Mouse (Mus musculus): ENCODE data around the gene Kcnj10. TPM values are rescaled to one million over a fixed set of nuclear protein-coding genes. Genes with fewer than 3 reads are reported as not detected.

The Kcnj10 gene
- polyA plus RNA-seq, 1 experiment from 2014 or later, result 0.24 TPM

DNA sequence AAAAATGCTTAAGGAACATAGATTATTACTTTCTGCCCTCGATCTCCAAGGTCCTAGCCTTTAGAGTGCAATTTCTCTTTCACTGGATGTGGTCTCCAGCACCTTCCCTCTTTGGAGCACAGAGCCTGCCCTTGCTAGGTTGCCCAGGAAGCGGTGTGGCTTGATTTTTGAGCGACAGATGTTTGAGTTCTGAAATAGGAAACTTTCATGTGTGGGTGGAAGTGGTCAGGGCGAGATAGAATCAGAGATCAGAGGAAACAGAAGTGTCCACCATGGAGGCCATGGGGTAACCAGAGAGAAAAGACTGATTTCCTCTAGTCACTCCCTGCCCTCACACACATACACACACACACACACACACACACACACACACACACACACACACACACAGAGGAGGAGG is 34.8 kb upstream of the Kcnj10 start:
- Histone ChIP-seq H3K4me1 (ENCODE audit: insufficient read depth) (no peaks in the 10 kb centered on the region; the same call in 1 of the 2 replicates), H3K4me3 (ENCODE audit: low read depth, low read length) (no peak overlapping the region), H3K4me2 (no peak overlapping the region), H3K27ac (ENCODE audit: low read depth) (no peak overlapping the region), H3K27me3 (ENCODE audit: insufficient read depth, low read length) (no peaks in the 10 kb centered on the region), H3K9ac (no peak overlapping the region), H3K36me3 (ENCODE audit: insufficient read depth) (no peaks in the 10 kb centered on the region), H3K9me3 (ENCODE audit: low read depth, low read length) (no peaks in the 10 kb centered on the region)
- DNase-seq (no peak), ATAC-seq (ENCODE audit: insufficient read depth) (no peak)
- TF ChIP-seq CTCF (IDR thresholded peaks at IDR 0.05; ENCODE audit: low read depth), result no peak
- 59% methylated on average over 4 of the region's 4 CpGs for WGBS

DNA sequence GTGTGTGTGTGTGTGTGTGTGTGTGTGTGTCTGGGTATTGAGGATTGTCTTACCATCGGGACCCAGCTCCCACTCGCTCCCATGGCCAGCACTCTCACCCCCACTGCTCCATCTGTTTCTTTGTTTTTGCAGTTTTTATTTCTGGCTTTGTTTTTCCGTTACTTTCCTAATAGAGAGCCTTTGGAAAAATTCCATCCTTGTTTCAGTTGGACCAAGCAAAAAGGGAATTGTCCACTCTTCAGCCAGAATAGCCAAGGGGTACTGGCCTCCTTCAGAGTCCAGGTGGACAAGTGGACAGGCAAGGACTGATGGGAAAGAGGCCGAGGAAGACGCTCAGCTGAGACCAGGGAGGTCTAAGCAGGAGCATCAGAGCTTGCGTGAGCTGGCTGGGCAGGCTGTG is 34.1 kb upstream of the Kcnj10 start:
- DNase-seq (no peak), ATAC-seq (ENCODE audit: insufficient read depth) (no peak)
- H3K4me1 ChIP-seq (ENCODE audit: insufficient read depth), result no peaks in the 10 kb centered on the region; the same call in 1 of the 2 replicates
- peak overlapping the region; percentile 88; the same call in 1 of the 2 replicates for H3K27ac ChIP-seq (ENCODE audit: low read depth)
- peak overlapping the region; percentile 6; the same call in 1 of the 2 replicates for H3K9ac ChIP-seq
- no peak for TF ChIP-seq CTCF (IDR thresholded peaks at IDR 0.05; ENCODE audit: low read depth)
- H3K4me2 ChIP-seq, result no peak overlapping the region
- WGBS, result 58% methylated on average over 6 of the region's 6 CpGs
- no peaks in the 10 kb centered on the region for H3K9me3 ChIP-seq (ENCODE audit: low read depth, low read length)
- no peak overlapping the region for H3K4me3 ChIP-seq (ENCODE audit: low read depth, low read length)
- H3K27me3 ChIP-seq (ENCODE audit: insufficient read depth, low read length), result no peaks in the 10 kb centered on the region
- no peaks in the 10 kb centered on the region for H3K36me3 ChIP-seq (ENCODE audit: insufficient read depth)

DNA sequence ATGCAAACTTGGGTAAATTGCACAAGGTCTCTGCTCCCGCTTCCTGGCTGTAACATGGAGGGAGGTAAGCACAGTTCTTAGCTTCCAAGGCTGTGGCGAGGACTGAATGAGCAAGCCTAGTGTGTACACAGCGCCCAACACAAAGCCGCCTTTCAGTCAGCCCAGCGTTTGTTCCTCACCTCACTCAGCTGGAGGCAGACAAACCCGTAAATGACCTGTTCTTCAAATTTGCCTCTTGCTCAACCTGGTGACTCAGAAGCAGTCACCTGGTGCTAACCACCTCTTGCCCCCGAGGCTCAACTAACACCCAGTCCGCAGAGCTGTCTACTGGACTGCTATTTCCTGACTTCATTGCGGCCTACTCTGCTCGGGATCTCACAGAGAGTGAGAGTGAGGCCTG is 33.1 kb upstream of the Kcnj10 start:
- no peak for TF ChIP-seq CTCF (IDR thresholded peaks at IDR 0.05; ENCODE audit: low read depth)
- DNase-seq, result peak; percentile 75
- Histone ChIP-seq H3K27me3 (ENCODE audit: insufficient read depth, low read length) (no peaks in the 10 kb centered on the region), H3K27ac (ENCODE audit: low read depth) (peak overlapping the region; percentile 88), H3K9me3 (ENCODE audit: low read depth, low read length) (no peaks in the 10 kb centered on the region), H3K4me2 (no peak overlapping the region), H3K36me3 (ENCODE audit: insufficient read depth) (no peaks in the 10 kb centered on the region), H3K4me1 (ENCODE audit: insufficient read depth) (peaks cover 3% of the 10 kb centered on the region), H3K9ac (no peak overlapping the region), H3K4me3 (ENCODE audit: low read depth, low read length) (no peak overlapping the region)
- WGBS, result 57% methylated on average over 10 of the region's 10 CpGs
- peak; percentile 33 for ATAC-seq (ENCODE audit: insufficient read depth)

DNA sequence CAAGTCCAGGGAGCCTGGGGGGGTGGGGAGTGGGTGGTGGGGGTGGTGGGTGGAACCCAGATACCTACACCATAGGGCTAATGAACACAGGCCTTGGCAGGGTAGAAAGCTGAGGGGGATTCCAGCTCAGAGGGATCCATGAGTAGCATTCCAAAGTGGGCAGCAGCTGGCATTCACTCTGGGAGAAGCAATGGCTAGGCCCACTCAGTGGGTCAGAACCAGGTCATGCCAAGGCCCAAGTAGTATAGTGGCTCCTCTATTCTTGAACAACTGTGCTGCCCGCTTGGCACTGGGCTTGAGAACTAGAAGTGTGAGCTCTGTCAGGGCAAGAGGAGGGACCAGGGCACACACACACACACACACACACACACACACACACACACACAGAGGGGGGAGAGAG is 32.6 kb upstream of the Kcnj10 start:
- H3K9ac ChIP-seq, result no peak overlapping the region
- 82% methylated on average over 1 of the region's 1 CpGs for WGBS
- DNase-seq (no peak), ATAC-seq (ENCODE audit: insufficient read depth) (no peak)
- no peaks in the 10 kb centered on the region for H3K27me3 ChIP-seq (ENCODE audit: insufficient read depth, low read length)
- no peak overlapping the region for H3K4me3 ChIP-seq (ENCODE audit: low read depth, low read length)
- H3K9me3 ChIP-seq (ENCODE audit: low read depth, low read length), result no peaks in the 10 kb centered on the region
- peak overlapping the region; percentile 88 for H3K27ac ChIP-seq (ENCODE audit: low read depth)
- no peak for TF ChIP-seq CTCF (IDR thresholded peaks at IDR 0.05; ENCODE audit: low read depth)
- peaks cover 8% of the 10 kb centered on the region for H3K4me1 ChIP-seq (ENCODE audit: insufficient read depth)
- H3K36me3 ChIP-seq (ENCODE audit: insufficient read depth), result no peaks in the 10 kb centered on the region
- no peak overlapping the region for H3K4me2 ChIP-seq

DNA sequence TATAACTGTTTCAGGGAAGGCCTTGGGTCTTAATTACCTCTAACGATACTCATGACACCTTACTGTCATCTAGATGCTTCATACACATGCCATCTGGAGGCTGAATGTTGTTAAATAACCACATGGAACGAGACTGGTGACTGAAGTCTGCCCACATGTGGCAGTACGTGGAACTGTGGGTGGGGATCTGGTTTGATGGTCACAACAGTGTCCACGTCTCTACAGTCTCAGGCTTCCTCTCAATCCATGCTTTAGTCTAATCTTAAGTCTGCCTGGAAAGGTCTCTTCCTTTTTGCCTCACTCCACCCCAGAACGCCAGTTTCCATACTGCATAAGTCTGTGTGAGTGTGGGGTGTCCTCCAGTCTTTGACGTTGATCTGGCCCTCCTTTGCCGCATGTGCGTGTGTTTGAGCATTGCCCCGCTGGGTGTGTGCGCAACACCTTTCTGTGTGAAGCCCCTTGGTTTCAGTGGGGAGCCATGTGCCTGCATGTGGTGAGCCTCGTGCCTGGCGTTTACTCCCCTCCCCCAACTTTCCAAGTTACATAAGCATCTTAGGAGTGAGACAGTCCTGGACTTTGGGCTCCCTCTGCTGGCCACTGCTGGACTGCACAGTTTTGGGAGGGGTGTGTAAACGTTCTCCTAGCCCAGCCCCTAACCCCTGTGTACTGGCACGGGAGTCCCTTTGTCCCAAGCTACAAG is 31.2 kb upstream of the Kcnj10 start:
- Histone ChIP-seq H3K4me3 (ENCODE audit: low read depth, low read length) (peak overlapping the region; percentile 10; the same call in 1 of the 2 replicates), H3K27me3 (ENCODE audit: insufficient read depth, low read length) (no peaks in the 10 kb centered on the region), H3K9ac (peak overlapping the region; percentile 46), H3K4me1 (ENCODE audit: insufficient read depth) (peaks cover 8% of the 10 kb centered on the region), H3K27ac (ENCODE audit: low read depth) (peak overlapping the region; percentile 65), H3K4me2 (peak overlapping the region; percentile 57), H3K36me3 (ENCODE audit: insufficient read depth) (no peaks in the 10 kb centered on the region), H3K9me3 (ENCODE audit: low read depth, low read length) (no peaks in the 10 kb centered on the region)
- peak; percentile 99 for DNase-seq
- peak; percentile 71 for ATAC-seq (ENCODE audit: insufficient read depth)
- TF ChIP-seq CTCF (IDR thresholded peaks at IDR 0.05; ENCODE audit: low read depth), result peak; percentile 96
- WGBS, result under 1% methylated on average over 14 of the region's 14 CpGs

DNA sequence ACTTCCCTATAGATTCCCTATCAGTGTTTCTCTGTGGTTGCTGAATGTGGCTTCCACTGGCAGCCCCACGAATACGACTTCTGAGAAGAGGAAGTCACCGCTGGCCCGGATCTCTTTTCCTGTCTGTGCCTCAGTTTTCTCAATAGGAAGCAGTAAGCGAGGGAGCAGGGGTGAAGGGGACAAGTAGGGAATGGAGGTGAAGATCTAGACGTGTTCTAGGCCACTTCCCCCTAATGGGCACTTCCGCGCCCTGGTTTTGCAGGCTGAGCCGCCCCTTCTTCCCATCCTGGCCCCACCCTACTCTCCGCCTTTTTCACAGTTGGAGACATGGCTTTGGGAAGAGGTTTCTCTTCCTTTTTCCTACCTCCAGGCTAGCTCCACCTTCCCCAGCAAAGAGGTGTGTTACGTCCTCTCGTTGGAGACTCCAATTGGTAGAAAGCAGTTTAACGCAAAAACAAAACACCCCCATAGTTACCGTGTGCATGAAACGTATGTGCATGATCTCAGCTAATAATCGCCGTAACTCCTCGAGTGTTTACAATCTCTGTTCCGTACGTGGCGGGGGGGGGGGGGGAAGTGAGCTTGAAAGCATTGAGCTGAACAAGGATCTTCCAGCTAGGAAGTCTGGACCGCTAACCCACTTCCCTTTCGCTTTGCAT is 29.6 kb upstream of the Kcnj10 start:
- Histone ChIP-seq H3K36me3 (ENCODE audit: insufficient read depth) (no peaks in the 10 kb centered on the region), H3K9ac (peak overlapping the region; percentile 64), H3K4me1 (ENCODE audit: insufficient read depth) (peaks cover 8% of the 10 kb centered on the region), H3K9me3 (ENCODE audit: low read depth, low read length) (no peaks in the 10 kb centered on the region), H3K27ac (ENCODE audit: low read depth) (peak overlapping the region; percentile 94), H3K4me2 (peak overlapping the region; percentile 97), H3K4me3 (ENCODE audit: low read depth, low read length) (peak overlapping the region; percentile 63), H3K27me3 (ENCODE audit: insufficient read depth, low read length) (no peaks in the 10 kb centered on the region)
- peak; percentile 25; the same call in 1 of the 2 replicates for TF ChIP-seq CTCF (IDR thresholded peaks at IDR 0.05; ENCODE audit: low read depth)
- 3% methylated on average over 23 of the region's 23 CpGs for WGBS
- peak; percentile 78 for DNase-seq
- ATAC-seq (ENCODE audit: insufficient read depth), result peak; percentile 8

Data from lung, embryonic 14.5 days (tissue).